Mouse (Mus musculus) neural tube, embryonic 14.5 days (tissue): ENCODE measurements around the gene Tmprss7. TPM values are rescaled to one million over a fixed set of nuclear protein-coding genes. Genes with fewer than 3 reads are reported as not detected.
A peak's percentile ranks its signal among the peaks of the same experiment; 100 is the strongest.

ENCODE experiments used
- ATAC-seq: fragments of 200-750 bp; cut with Nextera tagmentation; 2 replicates; pipeline ENCODE4 v1.8.0; 2017; ENCODE audit warnings: low read depth, mild to moderate bottlenecking, moderate TSS enrichment, moderate library complexity
- H3K27ac ChIP-seq: fragments of 300-500 bp; sonication (generic); 2 replicates; pipeline ENCODE4 v1.5.1; 2014; ENCODE audit warnings: low read depth, mild to moderate bottlenecking, control low read depth, low read length, moderate library complexity, mixed read lengths
- H3K27me3 ChIP-seq: fragments of 300-500 bp; sonication (generic); 2 replicates; pipeline ENCODE4 v1.6.1; 2014; ENCODE audit warnings: low read length; ENCODE audit not compliant: control insufficient read depth, insufficient read depth
- H3K36me3 ChIP-seq: fragments of 300-500 bp; sonication (generic); 2 replicates; pipeline ENCODE4 v1.6.1; 2014; ENCODE audit warnings: low read length, mixed read lengths; ENCODE audit not compliant: control insufficient read depth, insufficient read depth
- H3K4me1 ChIP-seq: fragments of 300-500 bp; sonication (generic); 2 replicates; pipeline ENCODE4 v1.6.1; 2014; ENCODE audit warnings: low read length; ENCODE audit not compliant: control insufficient read depth, insufficient read depth
- H3K4me2 ChIP-seq: fragments of 300-500 bp; sonication (generic); 2 replicates; pipeline ENCODE4 v1.6.1; 2014; ENCODE audit warnings: mild to moderate bottlenecking, low read depth, low read length, control low read depth
- H3K4me3 ChIP-seq: fragments of 300-500 bp; sonication (generic); 2 replicates; pipeline ENCODE4 v1.5.1; 2014; ENCODE audit warnings: low read depth, low read length, control low read depth, mixed read lengths
- H3K9ac ChIP-seq: fragments of 300-500 bp; sonication (generic); replicated peaks from 2 replicates; pipeline ENCODE4 v1.6.1; 2014; ENCODE audit warnings: low read depth, mild to moderate bottlenecking, control low read depth, low read length, mixed read lengths
- H3K9me3 ChIP-seq: fragments of 300-500 bp; sonication (generic); 2 replicates; pipeline ENCODE4 v1.6.1; 2016; ENCODE audit warnings: low read length; ENCODE audit not compliant: control insufficient read depth
- WGBS: fragments of 180-500 bp; shearing (Covaris S2); extraction: QIAGEN DNeasy Blood & Tissue Kit; methylation state at CpG from one replicate; pipeline ENCODE4 v1.1.7; 2014; 5-methylcytosine and 5-hydroxymethylcytosine counted together
- polyA plus RNA-seq: library from polyadenylated mRNA; unstranded; fragments of >200 nt; fragmentation: Nextera tagmentation; extraction: Ambion mirVana; gene quantifications from 2 replicates; pipeline ENCODE4 v1.2.1, GENCODE M21; 2014

Gene Tmprss7
- polyA plus RNA-seq, 1 experiment from 2014 or later: 0.68 TPM

DNA sequence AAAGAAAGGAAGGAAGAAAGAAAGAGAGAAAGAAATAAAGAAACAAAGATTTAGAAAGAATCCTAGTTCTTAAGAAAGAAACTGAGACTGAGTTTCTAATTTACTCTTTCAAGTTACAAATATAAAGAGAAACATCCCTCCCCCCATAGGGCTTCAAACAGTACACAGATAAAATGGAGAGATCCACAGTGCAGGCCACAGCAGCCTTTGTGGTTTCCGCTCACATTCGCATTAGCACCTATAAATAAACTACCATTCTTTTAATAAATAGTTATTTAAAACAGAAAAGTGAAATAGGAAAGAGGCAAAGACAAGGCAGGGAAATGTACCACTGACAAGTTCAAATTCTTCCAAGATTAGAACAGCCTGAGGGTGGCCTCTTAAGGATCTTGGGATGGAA lies 68.7 kb downstream of the Tmprss7 start:
- Histone ChIP-seq H3K27me3 (no peaks in the 10 kb centered on the region), H3K4me2 (no peak overlapping the region), H3K27ac (no peak overlapping the region), H3K4me1 (no peaks in the 10 kb centered on the region), H3K9ac (no peak overlapping the region), H3K36me3 (no peaks in the 10 kb centered on the region), H3K9me3 (no peaks in the 10 kb centered on the region), H3K4me3 (no peak overlapping the region)
- no peak for ATAC-seq
- WGBS: 79% methylated on average over 2 of the region's 2 CpGs

DNA sequence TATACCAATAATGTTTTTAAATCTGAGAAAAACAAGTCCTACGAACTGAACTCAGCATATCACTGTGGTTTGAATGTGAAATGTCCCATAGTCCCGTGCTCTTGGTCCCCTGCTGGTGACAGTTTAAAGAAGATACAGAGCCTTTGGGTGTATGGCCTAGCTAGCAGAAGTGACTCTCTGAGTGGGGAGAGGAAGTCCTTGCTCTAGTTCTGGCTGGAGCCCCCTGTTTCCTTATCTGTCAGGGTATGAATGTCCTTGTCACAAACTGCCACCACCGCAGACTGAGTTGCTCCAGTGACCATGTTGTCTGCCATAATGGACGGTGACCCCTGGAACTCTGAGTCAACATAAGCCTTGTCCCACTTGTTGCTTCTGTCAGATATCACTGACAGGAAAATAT lies 70.2 kb downstream of the Tmprss7 start:
- no peaks in the 10 kb centered on the region for H3K4me1 ChIP-seq
- H3K9me3 ChIP-seq: no peaks in the 10 kb centered on the region
- ATAC-seq: no peak
- no peak overlapping the region for H3K9ac ChIP-seq
- no peak overlapping the region for H3K27ac ChIP-seq
- no peak overlapping the region for H3K4me3 ChIP-seq
- no peaks in the 10 kb centered on the region for H3K36me3 ChIP-seq
- H3K27me3 ChIP-seq: no peaks in the 10 kb centered on the region
- WGBS: 89% methylated on average over 4 of the region's 4 CpGs
- no peak overlapping the region for H3K4me2 ChIP-seq

DNA sequence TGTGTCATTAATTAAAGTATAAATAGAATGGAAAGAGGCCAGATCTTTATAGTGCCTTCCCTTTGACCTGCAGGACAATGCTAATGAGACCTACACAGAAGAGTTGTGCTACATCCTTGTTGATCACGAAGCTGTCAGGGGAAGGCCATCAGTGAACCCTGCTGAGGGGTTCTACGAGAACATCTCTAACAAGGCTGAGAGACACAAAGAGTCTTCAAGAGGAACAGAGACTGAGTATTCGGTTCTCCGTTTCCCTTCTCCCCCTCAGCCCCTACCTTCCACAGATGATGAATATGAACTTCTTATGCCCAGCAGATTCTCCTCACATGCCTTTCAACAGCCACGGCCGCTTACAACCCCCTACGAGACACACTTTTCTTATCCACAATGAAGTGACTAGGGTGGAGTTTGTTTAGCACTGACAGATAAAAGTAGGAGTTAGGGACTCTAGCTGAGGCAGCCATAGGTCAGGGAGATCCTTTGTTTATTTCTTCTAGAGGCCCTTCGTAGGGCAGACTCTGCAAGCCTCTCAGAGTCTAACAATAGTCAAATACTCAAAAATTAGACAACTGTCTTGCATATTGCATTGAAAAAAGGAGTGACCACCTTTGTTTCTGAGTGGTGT lies 73.6 kb downstream of the Tmprss7 start:
- no peak for ATAC-seq
- H3K36me3 ChIP-seq: no peaks in the 10 kb centered on the region
- no peaks in the 10 kb centered on the region for H3K9me3 ChIP-seq
- H3K9ac ChIP-seq: no peak overlapping the region
- no peak overlapping the region for H3K27ac ChIP-seq
- no peak overlapping the region for H3K4me2 ChIP-seq
- WGBS: 81% methylated on average over 8 of the region's 8 CpGs
- no peak overlapping the region for H3K4me3 ChIP-seq
- H3K27me3 ChIP-seq: no peaks in the 10 kb centered on the region
- no peaks in the 10 kb centered on the region for H3K4me1 ChIP-seq

DNA sequence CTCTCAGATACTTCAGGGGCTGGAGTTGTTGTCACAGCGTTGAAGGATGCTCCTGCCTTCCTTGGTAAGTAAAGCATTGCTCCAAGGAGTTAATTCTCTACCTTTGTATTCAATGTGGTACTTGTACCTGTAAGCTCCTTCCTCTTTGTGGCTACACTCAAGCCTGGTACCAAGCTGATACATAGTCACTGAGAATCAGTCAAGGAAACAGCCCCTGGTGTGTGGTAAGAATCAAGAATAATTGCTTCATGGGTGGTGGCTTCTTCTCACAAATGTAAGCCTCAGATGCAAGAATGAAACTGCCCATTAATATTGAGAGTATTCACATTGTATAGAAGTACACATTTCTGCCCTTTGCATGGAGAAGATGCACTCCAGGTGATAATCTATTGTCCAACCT lies 77.5 kb downstream of the Tmprss7 start:
- no peak for ATAC-seq
- no peak overlapping the region for H3K27ac ChIP-seq
- H3K4me3 ChIP-seq: no peak overlapping the region
- no peaks in the 10 kb centered on the region for H3K36me3 ChIP-seq
- no peak overlapping the region for H3K9ac ChIP-seq
- H3K4me2 ChIP-seq: no peak overlapping the region
- H3K4me1 ChIP-seq: no peaks in the 10 kb centered on the region
- 97% methylated on average over 1 of the region's 1 CpGs for WGBS
- no peaks in the 10 kb centered on the region for H3K27me3 ChIP-seq
- no peaks in the 10 kb centered on the region for H3K9me3 ChIP-seq

DNA sequence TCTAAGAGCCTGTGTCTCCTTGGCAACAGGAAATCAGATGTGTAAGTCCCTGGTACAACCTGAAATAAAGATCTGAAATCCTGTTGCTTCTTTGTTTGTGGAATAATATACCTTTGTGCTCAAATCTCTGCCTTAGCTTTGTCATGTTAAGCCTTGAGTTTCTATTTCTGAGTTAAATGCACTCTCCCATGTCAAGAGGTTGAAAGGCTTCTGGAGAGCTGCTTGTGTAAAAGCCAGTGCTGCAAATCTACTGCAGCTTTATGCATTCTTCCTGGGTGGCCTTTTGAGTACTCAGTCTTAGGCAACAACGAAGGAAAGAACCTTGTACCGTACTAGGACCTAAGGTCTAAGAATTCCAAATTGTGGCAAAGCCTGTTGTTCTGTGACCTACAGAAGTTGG lies 80.2 kb downstream of the Tmprss7 start:
- Histone ChIP-seq H3K9me3 (no peaks in the 10 kb centered on the region), H3K9ac (no peak overlapping the region), H3K27me3 (no peaks in the 10 kb centered on the region), H3K4me3 (no peak overlapping the region), H3K27ac (no peak overlapping the region), H3K4me1 (no peaks in the 10 kb centered on the region), H3K36me3 (no peaks in the 10 kb centered on the region), H3K4me2 (no peak overlapping the region)
- WGBS: 65% methylated on average over 2 of the region's 2 CpGs
- ATAC-seq: no peak

DNA sequence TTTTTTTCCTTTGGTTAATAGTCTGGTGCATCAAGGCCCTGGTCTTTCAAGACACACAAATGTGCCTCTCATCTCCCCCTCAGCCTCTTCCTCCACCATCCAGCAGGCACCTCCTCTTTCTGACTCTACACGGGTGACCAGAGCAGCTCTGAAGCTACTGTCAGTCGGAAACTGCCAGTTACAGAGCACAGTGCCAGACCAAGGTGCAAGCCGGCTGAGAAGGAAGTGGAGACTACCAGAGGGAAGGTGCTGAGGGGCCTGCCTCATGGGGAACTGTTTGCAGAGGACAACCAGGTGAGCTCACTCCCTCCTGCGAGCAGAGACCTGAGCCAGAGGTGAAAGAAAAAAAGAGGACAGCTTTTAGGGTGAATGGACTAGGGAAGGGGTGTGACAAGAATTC lies 83.2 kb downstream of the Tmprss7 start, which contains the start of gene Gcsam:
Gene Gcsam, plus strand, starts transcription at position 114 of the 400 bp plus-strand sequence.
- Histone ChIP-seq H3K9me3 (no peaks in the 10 kb centered on the region), H3K4me1 (no peaks in the 10 kb centered on the region), H3K4me2 (no peak within 1 kb of the TSS), H3K9ac (no peak within 1 kb of the TSS), H3K27me3 (no peaks in the 10 kb centered on the region), H3K27ac (no peak within 1 kb of the TSS), H3K4me3 (no peak within 1 kb of the TSS), H3K36me3 (no peaks in the 10 kb centered on the region)
- ATAC-seq: no peak
- WGBS: 86% methylated on average over 4 of the region's 4 CpGs

DNA sequence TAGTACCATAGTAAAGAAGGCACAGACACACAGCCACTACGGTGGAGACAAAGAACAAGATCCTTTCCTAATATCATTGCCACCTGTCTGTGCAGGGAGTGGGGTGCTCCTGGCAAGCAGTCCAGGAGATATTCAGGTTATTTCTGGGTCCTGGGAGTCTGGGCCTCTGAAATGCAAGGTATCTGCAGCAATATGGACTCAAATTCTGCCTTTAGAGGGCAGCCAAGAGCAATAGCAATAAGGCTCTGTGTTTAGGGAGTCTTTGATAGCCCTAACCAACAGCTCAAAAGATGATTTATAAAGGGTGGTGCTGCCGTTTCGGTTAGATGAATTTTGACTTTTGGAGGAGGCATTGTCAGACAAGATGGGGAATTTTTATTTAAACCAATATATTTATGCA lies 84.2 kb downstream of the Tmprss7 start:
- Histone ChIP-seq H3K9ac (no peak overlapping the region), H3K27me3 (no peaks in the 10 kb centered on the region), H3K4me2 (no peak overlapping the region), H3K9me3 (no peaks in the 10 kb centered on the region), H3K4me1 (no peaks in the 10 kb centered on the region), H3K4me3 (no peak overlapping the region), H3K27ac (no peak overlapping the region), H3K36me3 (no peaks in the 10 kb centered on the region)
- WGBS: 76% methylated on average over 3 of the region's 3 CpGs
- ATAC-seq: no peak

DNA sequence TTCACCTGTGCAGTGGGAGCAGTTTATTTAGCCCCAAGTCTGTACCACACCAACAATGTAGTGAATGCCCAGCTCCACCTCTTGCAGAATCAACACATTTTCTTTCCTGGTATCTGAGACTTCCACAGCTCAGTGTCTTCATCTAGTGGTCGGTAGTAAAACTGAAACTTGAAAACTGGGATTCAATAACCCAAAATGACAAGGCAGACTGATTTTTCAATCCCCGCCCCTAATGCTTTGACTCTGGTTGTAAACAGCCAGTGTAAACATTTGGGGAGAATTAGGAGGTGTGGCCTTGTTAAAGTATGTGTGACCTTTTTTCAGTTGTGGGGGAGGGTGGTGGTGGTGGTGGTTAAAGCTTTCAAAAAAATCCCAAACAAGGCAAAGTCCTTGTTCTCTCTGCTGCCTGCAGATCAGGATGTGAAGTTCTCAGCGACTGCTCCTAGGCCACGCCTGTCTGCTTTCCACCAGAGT lies 84.9 kb downstream of the Tmprss7 start:
- Histone ChIP-seq H3K9me3 (no peaks in the 10 kb centered on the region), H3K4me3 (no peak overlapping the region), H3K9ac (no peak overlapping the region), H3K27me3 (no peaks in the 10 kb centered on the region), H3K36me3 (no peaks in the 10 kb centered on the region), H3K27ac (no peak overlapping the region), H3K4me2 (no peak overlapping the region), H3K4me1 (no peaks in the 10 kb centered on the region)
- 47% methylated on average over 4 of the region's 4 CpGs for WGBS
- ATAC-seq: peak; percentile 38; the same call in 1 of the 2 replicates
